Mouse (Mus musculus) heart, postnatal 0 days (tissue): Measurements from ENCODE around the gene Tmem254a.
"Not testable (repeated sequence)": the region's sequence is repeated elsewhere in the genome, so short reads cannot be mapped to it uniquely, and the experiment has no call there.

Experiments
- CTCF ChIP-seq: IDR thresholded peaks from 2 replicates; pipeline ENCODE4 v1.5.1; 2016; ENCODE audit warnings: antibody characterized with exemption, control low read depth, low read depth
- EP300 ChIP-seq: IDR thresholded peaks from 2 replicates; pipeline ENCODE4 v1.6.1; 2016; ENCODE audit warnings: antibody characterized with exemption, low read depth

GRCm38 (mm10) chr14:25903000-25903399 lies 24.5 kb downstream of the Tmem254a start, which contains the start of gene Plac9a:
- TF ChIP-seq CTCF, EP300: not testable (repeated sequence)
